15 mouse cellular contexts compared by ENCODE assay signal in genomic region chr11:51859561-51859960, GRCm38 (mm10). TPM values are rescaled to one million over a fixed set of nuclear protein-coding genes. Genes with fewer than 3 reads are reported as not detected.
DNase-seq lines count a peak whose midpoint lies in the region; ATAC-seq and TF ChIP-seq lines count a peak whose summit lies in the region.
"Had no signal": no experiment of that assay in that cellular context is flagged by ENCODE, and none has a peak within 500 bp of the region (broad histone marks: within the 10 kb centered on the region; RNA-seq: fewer than 3 reads in every experiment).

No protein-coding gene starts in this region.

- H3K9ac ChIP-seq in limb, embryonic 12.5 days (replicated peaks): no peak overlapping the region
- H3K9ac ChIP-seq in MEL (ENCODE audit: control insufficient read depth, low read depth, low read length, poor library complexity, severe bottlenecking): no peak overlapping the region

- 6% methylated on average over 2 of the region's 2 CpGs for WGBS in limb, embryonic 12.5 days
- 26% methylated on average over 2 of the region's 2 CpGs for WGBS in limb, embryonic 10.5 days

- no peaks in the 10 kb centered on the region for H3K36me3 ChIP-seq in limb, embryonic 12.5 days
- no peaks in the 10 kb centered on the region for H3K36me3 ChIP-seq in limb, embryonic 10.5 days
- H3K36me3 ChIP-seq in MEL (ENCODE audit: control insufficient read depth in 1 of 2, insufficient read depth in 2 of 2, low read length in 2 of 2): no peaks in the 10 kb centered on the region
- H3K36me3 ChIP-seq: embryonic facial prominence, embryonic 12.5 days; G1E; hindbrain, embryonic 10.5 days; midbrain, embryonic 10.5 days; neural tube, embryonic 13.5 days had no signal

- TF ChIP-seq POLR2A in MEL (IDR thresholded peaks at IDR 0.05; ENCODE audit: control insufficient read depth in 1 of 2, insufficient read depth in 1 of 2, low read depth in 1 of 2, low read length in 2 of 2, poor library complexity in 1 of 2): no peak

- ATAC-seq in limb, embryonic 12.5 days (ENCODE audit: insufficient number of reproducible peaks, insufficient read depth, low FRiP score, low TSS enrichment, low read depth): no peak
- ATAC-seq: liver, postnatal 0 days had no signal

- H3K4me3 ChIP-seq in gastrocnemius, adult 2 months: no peak overlapping the region
- H3K4me3 ChIP-seq in limb, embryonic 12.5 days (replicated peaks): no peak overlapping the region
- no peak overlapping the region for H3K4me3 ChIP-seq in limb, embryonic 10.5 days
- H3K4me3 ChIP-seq in MEL (ENCODE audit: control insufficient read depth in 1 of 2, insufficient read depth in 1 of 2, low read depth in 2 of 2, low read length in 2 of 2): no peak overlapping the region

- no peak for TF ChIP-seq RAD21 in MEL (IDR thresholded peaks at IDR 0.05; ENCODE audit: low read depth, low read length)

- no peak for TF ChIP-seq CTCF in gastrocnemius, adult 2 months (IDR thresholded peaks at IDR 0.05)
- no peak for TF ChIP-seq CTCF in MEL (IDR thresholded peaks at IDR 0.05 in 2 of 3, conservative IDR thresholded peaks at IDR 0.05 in 1 of 3; ENCODE audit: control insufficient read depth in 1 of 3, insufficient read depth in 1 of 3, low read depth in 2 of 3, low read length in 3 of 3, poor library complexity in 1 of 3, severe bottlenecking in 1 of 3)

- H3K4me1 ChIP-seq in limb, embryonic 12.5 days (replicated peaks): peaks cover 25% of the 10 kb centered on the region
- peaks cover 45% of the 10 kb centered on the region for H3K4me1 ChIP-seq in limb, embryonic 10.5 days
- H3K4me1 ChIP-seq in MEL (ENCODE audit: control insufficient read depth in 1 of 2, insufficient read depth in 2 of 2, low read length in 2 of 2): peaks cover 0 to 7% of the 10 kb centered on the region in 2 experiments; a peak in 1 of 4 replicates

- intact Hi-C loops in gastrocnemius, adult 2 months (cut with DNase I): loop anchor here (2.0 to 5.0 kb wide), 3 partner anchors 17 to 145 kb away; partner anchors contain the start of gene Cdkl3

- H3K27me3 ChIP-seq in limb, embryonic 12.5 days: peaks cover 35% of the 10 kb centered on the region
- H3K27me3 ChIP-seq in limb, embryonic 10.5 days (ENCODE audit: low read depth, poor library complexity, severe bottlenecking): peaks cover 60% of the 10 kb centered on the region
- peaks cover 4 to 6% of the 10 kb centered on the region in 2 experiments for H3K27me3 ChIP-seq in MEL (ENCODE audit: control insufficient read depth in 1 of 2, insufficient read depth in 2 of 2, low read length in 2 of 2)

- H3K9me3 ChIP-seq in limb, embryonic 12.5 days: no peaks in the 10 kb centered on the region
- no peaks in the 10 kb centered on the region for H3K9me3 ChIP-seq in limb, embryonic 10.5 days (replicated peaks)
- no peaks in the 10 kb centered on the region for H3K9me3 ChIP-seq in MEL (replicated peaks; ENCODE audit: insufficient read depth, low read length)
- H3K9me3 ChIP-seq: embryonic facial prominence, embryonic 12.5 days; G1E; hindbrain, embryonic 10.5 days; midbrain, embryonic 10.5 days; neural tube, embryonic 13.5 days had no signal

- no peak for DNase-seq in gastrocnemius, adult 2 months
- no peak for DNase-seq in gastrocnemius, postnatal 10 days
- DNase-seq in limb, embryonic 10.5 days (ENCODE audit: low spot score): no peak
- peak; percentile 20 for DNase-seq in MEL (ENCODE audit: low read depth, low spot score)
- peak; percentile 41 for DNase-seq in retina, adult 2 months (ENCODE audit: low read depth, low spot score)
- no peak for DNase-seq in thymus, postnatal 10 days (ENCODE audit: low spot score in 2 of 2)
- DNase-seq: lung, postnatal 36 days; right cerebral cortex, postnatal 4 days had no signal

- peak overlapping the region; percentile 98 for H3K27ac ChIP-seq in gastrocnemius, adult 2 months
- H3K27ac ChIP-seq in limb, embryonic 12.5 days: peak overlapping the region; percentile 41; the same call in 1 of the 2 replicates
- H3K27ac ChIP-seq in limb, embryonic 10.5 days: no peak overlapping the region
- H3K27ac ChIP-seq in MEL (ENCODE audit: control insufficient read depth, low read depth, low read length): no peak overlapping the region
- H3K27ac ChIP-seq: hindbrain, embryonic 10.5 days; midbrain, embryonic 10.5 days had no signal

- H3K4me2 ChIP-seq in limb, embryonic 12.5 days: no peak overlapping the region; the same call in 1 of the 2 replicates

- peaks cover 21% of the 10 kb centered on the region; the same call in 1 of the 2 replicates for H3K79me2 ChIP-seq in MEL (ENCODE audit: control insufficient read depth, insufficient read depth, low read length, poor library complexity)

- no peak for TF ChIP-seq EP300 in MEL (IDR thresholded peaks at IDR 0.05; ENCODE audit: low read depth in 1 of 2, low read length in 2 of 2)

TF ChIP-seq in MEL, 35 proteins besides CTCF, POLR2A, EP300 and RAD21:
- TF ChIP-seq ZNF384 (IDR thresholded peaks at IDR 0.05; ENCODE audit: low read depth, low read length) (no peak), GABPA (IDR thresholded peaks at IDR 0.05; ENCODE audit: low read depth, low read length) (no peak), TCF12 (IDR thresholded peaks at IDR 0.05; ENCODE audit: low read depth, low read length) (no peak), RCOR1 (IDR thresholded peaks at IDR 0.05; ENCODE audit: low read depth, low read length) (no peak), E2F4 (IDR thresholded peaks at IDR 0.05; ENCODE audit: borderline replicate concordance, low read depth, low read length) (no peak), MAZ (IDR thresholded peaks at IDR 0.05; ENCODE audit: low read depth, low read length) (no peak), USF1 (IDR thresholded peaks at IDR 0.05; ENCODE audit: low read depth, low read length) (no peak), TBP (IDR thresholded peaks at IDR 0.05; ENCODE audit: low read depth, low read length) (no peak), POLR2AphosphoS2 (IDR thresholded peaks at IDR 0.05; ENCODE audit: low read length) (no peak), NRF1 (IDR thresholded peaks at IDR 0.05; ENCODE audit: insufficient read depth, low read depth, low read length, poor library complexity, severe bottlenecking) (no peak), HCFC1 (IDR thresholded peaks at IDR 0.05; ENCODE audit: low read depth, low read length) (no peak), USF2 (IDR thresholded peaks at IDR 0.05; ENCODE audit: borderline replicate concordance in 1 of 2, insufficient read depth in 1 of 2, low read depth in 1 of 2, low read length in 2 of 2) (no peak), CHD1 (IDR thresholded peaks at IDR 0.05; ENCODE audit: low read depth, low read length) (no peak), MYB (IDR thresholded peaks at IDR 0.05; ENCODE audit: low read depth, low read length) (no peak), MXI1 (IDR thresholded peaks at IDR 0.05; ENCODE audit: low read depth, low read length) (no peak), SMC3 (IDR thresholded peaks at IDR 0.05; ENCODE audit: low read depth, low read length) (no peak), ETS1 (IDR thresholded peaks at IDR 0.05; ENCODE audit: low read depth, low read length) (no peak)
TF ChIP-seq in MEL: peak in this region for 0.

RNA-seq across cellular contexts. Expression of gene Jade2, which starts 2.1 kb away (rescaled TPM):
- 1 to 10 TPM; 7.8 to 7.9 TPM for total RNA-seq in gastrocnemius, adult 2 months (2021)
- total RNA-seq in gastrocnemius, postnatal 10 days (2021): 1 to 10 TPM; 2.3 to 2.6 TPM
- 1.6 TPM in 2 replicates for polyA plus RNA-seq in limb, embryonic 12.5 days (2016; fragmentation: Nextera tagmentation; extraction: Ambion mirVana)
- polyA plus RNA-seq in limb, embryonic 10.5 days (2016; fragmentation: Nextera tagmentation; extraction: Ambion mirVana): 0.69 and 0.78 TPM in 2 replicates
- 4.5 and 5.4 TPM in 2 replicates for total RNA-seq in MEL (2012; rRNA removed)
- 10 to 100 TPM in 1 of 2 experiments, not detected in 1; 13.0 TPM for polyA plus RNA-seq in MEL (2012; ENCODE audit: insufficient read depth in 1 of 2, insufficient read length in 2 of 2, low read depth in 1 of 2, low replicate concordance in 2 of 2, missing spikeins in 1 of 2)

Comparison
In these comparisons a context has a peak if more than half of its experiments do, and no peak if none do; other contexts are left out.
1. H3K27ac ChIP-seq: peak in gastrocnemius, adult 2 months (single experiment) and limb, embryonic 12.5 days (single experiment); none in limb, embryonic 10.5 days (single experiment) and MEL (single experiment).
2. DNase-seq: peak in MEL (single experiment) and retina, adult 2 months (single experiment); none in gastrocnemius, adult 2 months (single experiment), gastrocnemius, postnatal 10 days (single experiment), limb, embryonic 10.5 days (single experiment) and thymus, postnatal 10 days (0 of 2).